Mouse (Mus musculus) left cerebral cortex, adult 18-20 months (tissue): ENCODE results near the gene Ggact. TPM values are rescaled to one million over a fixed set of nuclear protein-coding genes. Genes with fewer than 3 reads are reported as not detected.
A peak's percentile ranks its signal among the peaks of the same experiment; 100 is the strongest.

ENCODE experiments used
- DNase-seq, 2 experiments: peaks; one replicate each; pipeline ENCODE4 v3.0.0; 2021 to 2022; ENCODE audit warnings: low spot score in 2 of 2, mixed read lengths in 1 of 2
- total RNA-seq, 2 experiments: library from RNA; stranded (reverse); gene quantifications; 2 replicates each; pipeline ENCODE4 v1.2.3; 2021

Gene Ggact
- total RNA-seq, 2 experiments from 2014 or later = 36.7 to 40.9 TPM

GRCm38 (mm10) chr14:122901177-122901576 is 12.4 kb downstream of the Ggact start:
- DNase-seq = no peak

- no peak for DNase-seq
Measured at GRCm38 (mm10) chr14:122900679-122901078, 12.9 kb downstream of the Ggact start.

- no peak for DNase-seq
Measured at GRCm38 (mm10) chr14:122898550-122898949, 15.0 kb downstream of the Ggact start.

- DNase-seq = no peak
Measured at GRCm38 (mm10) chr14:122896106-122896505, 17.5 kb downstream of the Ggact start.

- DNase-seq = no peak
Measured at GRCm38 (mm10) chr14:122891470-122891968, 22.0 kb downstream of the Ggact start.

- no peak for DNase-seq
Measured at GRCm38 (mm10) chr14:122888480-122888872, 25.1 kb downstream of the Ggact start.

GRCm38 (mm10) chr14:122887702-122888479 is 25.7 kb downstream of the Ggact start:
- no peak for DNase-seq

GRCm38 (mm10) chr14:122887278-122887677 is 26.3 kb downstream of the Ggact start:
- DNase-seq = no peak

- peak; percentile 35 to 38 for DNase-seq
Measured at GRCm38 (mm10) chr14:122885893-122886292, 27.7 kb downstream of the Ggact start.

GRCm38 (mm10) chr14:122883821-122884584 is 29.6 kb downstream of the Ggact start:
- no peak for DNase-seq

GRCm38 (mm10) chr14:122883410-122883806 is 30.1 kb downstream of the Ggact start:
- DNase-seq = no peak

GRCm38 (mm10) chr14:122882795-122883409 is 30.7 kb downstream of the Ggact start:
- no peak for DNase-seq

GRCm38 (mm10) chr14:122882201-122882639 is 31.3 kb downstream of the Ggact start:
- DNase-seq = no peak

- no peak for DNase-seq
Measured at GRCm38 (mm10) chr14:122881699-122882098, 31.9 kb downstream of the Ggact start.

GRCm38 (mm10) chr14:122880291-122880690 is 33.3 kb downstream of the Ggact start:
- DNase-seq = no peak

- DNase-seq = no peak
Measured at GRCm38 (mm10) chr14:122877787-122878186, 35.8 kb downstream of the Ggact start.

- DNase-seq = no peak
Measured at GRCm38 (mm10) chr14:122876723-122877122, 36.8 kb downstream of the Ggact start.

- peak; percentile 78 to 82 for DNase-seq
Measured at GRCm38 (mm10) chr14:122876163-122876562, 37.4 kb downstream of the Ggact start.

- DNase-seq = no peak
Measured at GRCm38 (mm10) chr14:122875636-122876035, 37.9 kb downstream of the Ggact start.

GRCm38 (mm10) chr14:122875056-122875455 is 38.5 kb downstream of the Ggact start:
- DNase-seq = no peak

- no peak for DNase-seq
Measured at GRCm38 (mm10) chr14:122872612-122873011, 40.9 kb downstream of the Ggact start.
